Mouse (Mus musculus): Measurements from ENCODE around the gene Huwe1.

The Huwe1 gene

GRCm38 (mm10) chrX:151951181-151951580 lies 150.6 kb downstream of the Huwe1 start:
- no peak for DNase-seq (ENCODE audit: low spot score in 2 of 2)

All from natural killer cell, adult 2 months (primary cell).